Mouse (Mus musculus) liver, embryonic 14.5 days (tissue): ENCODE data around the gene Top2a.

Experiments used
- CTCF ChIP-seq: IDR thresholded peaks from 2 replicates; pipeline ENCODE4 v1.5.1; 2016; ENCODE audit warnings: antibody characterized with exemption, low read depth, control low read depth
- EP300 ChIP-seq: IDR thresholded peaks from 2 replicates; pipeline ENCODE4 v1.6.1; 2016; ENCODE audit warnings: antibody characterized with exemption, low read depth

- TF ChIP-seq EP300 (no peak), CTCF (no peak)
Observed at GRCm38 (mm10) chr11:99022384-99022933, 1.5 kb downstream of the Top2a start.
